Mouse (Mus musculus) embryo, embryonic 10.5 days (tissue): Measurements from ENCODE around the gene Tmod2.

Source experiments
- DNase-seq: peaks from one replicate; pipeline ENCODE4 v3.0.0-alpha.2; 2015; ENCODE audit warnings: low spot score

Tmod2 gene

DNA sequence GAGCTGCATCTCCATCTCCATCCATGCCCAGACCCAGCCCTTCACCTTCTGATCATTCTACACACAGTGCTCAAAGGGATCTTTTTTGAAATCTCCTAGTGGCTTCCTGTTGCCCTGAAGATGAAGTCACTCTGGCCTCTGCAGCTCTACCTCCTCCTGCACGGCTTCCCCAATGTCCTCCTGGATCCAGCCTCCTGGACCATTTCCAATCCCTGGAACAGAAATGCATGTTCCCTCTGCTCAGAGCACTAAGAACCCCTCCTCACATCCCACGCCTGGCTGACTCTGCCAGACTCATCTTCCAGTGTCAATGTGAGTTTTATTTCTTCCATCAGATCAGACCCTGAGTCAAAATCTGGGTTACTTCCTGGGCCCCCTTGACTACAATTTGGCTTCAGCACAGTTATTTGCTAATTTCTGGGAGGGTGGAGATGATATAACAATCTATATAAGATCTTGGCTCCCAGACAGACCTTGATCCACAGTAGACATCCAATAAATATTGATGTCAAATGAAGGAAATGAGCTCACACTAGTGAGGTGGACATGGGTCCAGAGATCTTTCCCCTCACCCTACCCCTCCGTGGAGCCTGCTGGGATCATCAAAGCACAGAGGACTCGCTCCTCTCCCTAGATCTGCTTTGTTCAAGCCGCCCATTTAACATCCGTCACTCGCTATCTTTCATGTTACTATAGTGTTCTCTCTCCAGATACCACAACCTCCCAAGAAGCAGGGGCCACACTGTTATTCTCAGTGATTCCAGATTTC lies 10.8 kb downstream of the Tmod2 start:
- DNase-seq = no peak

DNA sequence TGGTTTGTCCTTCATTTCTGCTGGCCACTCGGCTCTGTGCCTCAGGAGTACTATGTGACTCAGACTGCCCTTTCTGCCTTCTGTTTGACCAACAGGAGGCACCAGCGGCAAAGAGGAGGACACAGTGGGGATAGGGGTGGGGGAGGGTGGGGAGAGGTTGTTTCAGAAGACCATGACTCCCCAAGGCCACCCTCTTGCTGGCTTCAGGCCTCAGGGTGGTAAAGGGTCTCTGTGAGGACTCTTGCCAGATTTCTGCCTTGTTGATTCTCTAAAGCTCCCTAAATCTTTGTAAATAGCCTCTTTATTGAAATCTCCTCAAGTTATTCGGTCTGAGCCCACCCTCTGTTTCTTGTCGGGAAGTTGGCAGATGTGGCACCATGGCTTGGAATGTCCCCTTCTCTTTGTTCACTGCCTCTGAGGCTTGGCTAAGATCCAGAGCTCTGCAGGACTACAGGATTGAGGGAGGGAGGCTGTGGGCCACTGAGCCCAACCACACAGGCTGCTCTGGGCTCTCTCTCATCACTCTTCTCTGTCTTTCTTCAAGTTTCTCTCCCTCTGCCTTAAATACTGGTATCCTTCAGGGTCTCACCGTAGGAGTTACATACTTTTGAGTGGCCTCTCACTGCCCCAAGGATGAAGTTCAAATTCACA lies 11.8 kb downstream of the Tmod2 start:
- no peak for DNase-seq

DNA sequence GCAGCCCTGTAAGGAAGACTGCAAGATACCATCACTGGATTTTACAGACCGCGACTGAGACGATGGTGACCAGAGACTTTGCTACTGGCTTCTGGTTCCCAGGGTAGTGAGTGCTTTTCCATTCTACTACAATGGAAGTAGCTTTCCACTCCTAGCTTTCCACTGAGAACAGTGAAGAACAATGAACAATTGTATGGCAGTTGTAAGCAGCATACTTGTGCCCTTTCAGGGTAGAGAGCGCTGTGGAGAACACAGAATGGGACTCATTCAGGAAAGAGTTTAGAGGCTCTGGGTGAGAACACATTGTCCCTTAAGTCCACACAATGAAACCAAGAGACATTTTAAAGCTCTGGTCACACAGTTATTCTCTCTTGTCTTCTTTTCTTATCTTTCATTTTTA lies 13.5 kb downstream of the Tmod2 start:
- no peak for DNase-seq

DNA sequence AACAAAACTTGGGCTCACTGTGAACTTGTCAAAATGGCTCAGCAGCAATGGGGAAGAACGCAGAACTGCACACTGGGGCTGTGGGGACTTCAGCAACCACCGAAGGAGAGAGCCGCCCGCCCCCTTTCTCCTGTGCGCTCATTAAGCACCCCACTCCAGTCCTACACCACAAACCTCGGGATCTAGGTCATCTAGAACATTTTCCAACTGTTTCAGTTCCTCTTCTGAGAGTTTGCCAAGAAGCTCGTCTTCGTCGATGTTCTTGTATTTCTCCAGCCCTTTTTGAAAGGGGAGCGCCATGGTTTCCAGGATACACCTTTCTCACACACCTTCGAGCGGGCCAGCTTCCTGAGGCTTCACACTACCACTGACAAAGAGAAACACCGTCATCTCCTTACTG lies 14.1 kb downstream of the Tmod2 start:
- no peak for DNase-seq

DNA sequence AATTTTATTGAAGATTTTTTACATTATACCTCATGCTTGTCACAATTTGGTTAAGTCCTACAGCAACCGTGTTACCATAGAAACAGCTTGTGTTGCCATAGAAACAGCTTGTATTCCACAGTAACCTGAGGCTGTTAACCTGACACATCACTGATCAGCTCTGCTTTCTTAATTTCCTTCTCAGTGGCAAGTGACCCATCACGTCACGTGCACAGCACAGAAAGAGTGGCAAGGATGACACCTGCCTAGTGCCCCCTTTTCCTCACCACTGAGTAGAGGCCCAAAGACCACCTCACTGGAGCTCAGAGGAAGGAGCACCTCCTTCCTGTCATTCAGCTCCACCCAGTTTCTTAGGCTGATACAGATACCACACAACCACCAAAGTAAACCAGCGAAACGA lies 17.6 kb downstream of the Tmod2 start:
- no peak for DNase-seq

DNA sequence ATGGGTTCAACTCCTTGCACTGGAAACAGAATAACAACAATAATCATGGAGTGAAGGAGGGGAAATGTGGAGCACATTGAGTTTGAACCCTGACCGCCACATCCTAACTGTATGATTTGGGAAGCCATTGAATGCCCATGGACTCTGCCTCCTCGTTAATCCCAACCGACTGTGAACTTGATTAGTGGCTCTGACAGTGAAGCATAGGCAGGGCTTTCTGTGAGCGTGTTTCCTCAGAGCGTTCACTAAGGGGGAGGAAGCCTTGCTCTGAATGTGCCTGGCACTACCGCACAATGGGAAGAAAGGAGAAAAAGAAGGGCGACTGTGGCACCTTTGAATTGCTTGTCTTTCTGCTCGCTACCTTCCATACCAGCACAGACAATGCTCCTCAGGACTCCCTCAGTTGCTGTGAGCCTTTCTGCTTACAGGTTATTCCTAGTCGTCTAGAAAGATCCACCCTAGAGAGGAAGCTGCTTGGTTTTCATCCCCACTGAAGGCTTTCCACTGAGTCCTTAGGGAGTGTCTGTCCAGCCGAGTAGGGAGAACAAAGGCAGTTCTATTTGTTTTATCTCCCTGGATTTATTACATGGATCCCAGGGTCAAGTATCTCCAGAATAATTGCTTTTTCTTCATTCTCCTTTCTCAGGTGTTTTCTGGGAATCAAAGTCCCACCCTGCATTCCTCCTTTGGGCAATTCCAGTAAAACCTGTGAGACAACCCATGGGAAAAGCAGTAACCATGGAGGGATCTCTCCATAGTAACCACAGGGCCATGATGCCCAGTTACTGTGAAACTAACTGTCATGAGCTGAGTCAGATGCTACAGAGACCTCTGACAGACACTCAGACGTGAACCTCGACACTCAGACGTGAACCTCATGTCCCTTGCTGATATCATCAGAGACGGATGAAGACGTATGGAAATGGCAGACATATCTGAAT lies 21.0 kb downstream of the Tmod2 start:
- no peak for DNase-seq

DNA sequence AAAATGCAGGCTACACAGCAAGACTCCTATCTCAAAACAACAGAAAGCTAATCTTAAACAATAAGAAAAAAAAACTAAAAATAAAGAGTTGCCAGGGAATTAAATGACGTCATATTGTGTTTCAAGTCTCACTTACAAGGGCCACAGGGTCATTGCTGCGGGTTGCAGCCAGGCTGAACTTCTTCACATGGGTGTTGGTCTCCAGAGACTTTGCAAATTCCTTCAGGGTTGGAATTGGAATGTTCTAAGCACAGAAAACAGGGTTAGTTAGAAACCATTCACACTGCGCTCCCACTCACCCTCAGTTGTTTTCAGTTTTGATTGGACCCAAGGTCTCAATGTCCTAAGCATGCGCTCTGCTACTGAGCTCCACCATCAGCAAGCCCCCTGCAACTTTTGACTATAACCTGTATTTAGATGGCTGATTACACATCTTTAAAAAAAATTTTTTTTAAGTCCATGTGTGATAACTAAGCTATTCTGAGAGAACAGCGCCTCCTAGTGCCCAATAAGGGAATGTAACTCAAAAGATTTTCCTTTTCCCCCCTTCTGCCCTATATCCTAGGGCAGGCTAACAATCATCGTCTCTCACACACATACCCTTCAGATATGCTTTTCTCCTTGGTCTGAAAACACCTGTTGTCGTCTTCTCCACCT lies 29.3 kb downstream of the Tmod2 start:
- DNase-seq = peak; percentile 74

DNA sequence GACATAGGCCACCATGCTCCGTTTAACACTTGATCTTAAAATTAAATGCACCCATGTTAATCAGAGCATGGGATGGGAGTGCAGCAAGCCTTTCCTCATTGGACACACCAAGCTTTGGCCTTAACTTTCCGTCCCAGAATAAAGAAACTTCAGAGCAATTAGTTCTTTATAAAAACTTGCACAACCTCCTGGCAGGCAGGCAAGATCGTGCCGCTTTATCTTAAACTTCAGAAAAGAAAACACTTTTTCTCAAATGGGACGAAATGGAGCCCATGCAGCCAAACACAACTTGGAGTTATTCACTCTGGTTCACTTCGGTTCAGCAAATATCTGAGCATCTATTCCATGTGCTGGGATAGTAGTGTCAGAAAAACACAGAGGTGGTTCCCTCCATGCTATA lies 31.8 kb downstream of the Tmod2 start:
- no peak for DNase-seq

DNA sequence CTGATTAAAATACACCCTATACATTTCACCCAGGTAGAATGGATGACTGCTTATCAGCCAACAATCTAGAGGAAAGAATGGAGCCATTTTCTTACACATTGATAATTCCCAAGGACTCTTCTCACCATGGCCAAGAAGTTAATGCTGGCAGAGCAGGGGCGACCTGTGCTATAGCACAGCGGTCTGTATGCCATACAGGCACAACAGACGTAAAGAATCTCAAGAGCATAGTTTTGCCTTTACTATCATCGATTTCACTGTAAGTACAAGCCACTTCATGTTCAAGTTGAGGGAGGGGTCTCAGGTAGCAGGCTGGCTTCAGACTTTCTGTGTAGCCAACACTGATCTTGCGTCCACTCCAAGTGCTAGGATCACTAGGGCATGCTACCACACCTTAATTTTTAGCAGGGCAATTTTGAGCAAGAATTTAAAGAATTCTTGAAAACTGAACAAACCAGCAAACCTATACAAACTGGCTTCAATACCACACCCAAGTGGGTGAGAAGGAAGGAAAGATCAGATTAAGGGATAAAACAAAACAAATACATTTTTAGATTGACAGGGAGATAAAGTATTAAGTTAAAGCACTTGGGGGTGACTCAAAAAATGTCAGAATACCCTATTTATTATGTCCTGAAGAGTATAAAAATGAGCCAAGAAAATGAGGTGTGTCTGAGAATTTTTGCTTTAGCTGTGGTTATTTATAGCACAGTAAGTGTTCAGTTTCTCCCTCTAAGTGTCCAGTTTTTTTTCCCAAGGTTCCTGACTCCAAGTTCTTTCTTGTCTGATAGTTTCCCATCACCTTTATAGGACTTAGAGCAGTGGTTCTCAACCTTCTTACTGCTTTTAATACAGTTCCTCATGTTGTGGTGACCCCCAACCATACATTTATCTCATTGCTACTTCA lies 39.8 kb downstream of the Tmod2 start:
- no peak for DNase-seq

DNA sequence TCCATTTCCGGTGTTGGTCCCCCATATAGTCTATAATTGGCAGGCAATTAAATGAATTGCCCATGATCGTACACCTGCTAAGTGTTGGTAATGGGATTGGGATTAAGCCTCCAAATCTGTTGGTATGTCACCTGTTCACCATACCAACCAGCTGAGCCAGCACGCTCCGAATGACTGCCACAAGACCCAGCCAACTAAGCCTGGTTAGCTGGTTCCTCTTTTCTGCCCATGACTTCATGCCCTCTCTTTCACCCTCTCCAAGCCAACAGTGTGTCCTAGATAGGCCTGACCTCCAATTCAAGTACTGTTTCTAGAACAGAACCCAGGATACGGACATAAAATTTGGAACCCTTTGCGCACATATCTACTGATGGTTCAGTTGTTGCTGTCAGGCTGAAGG lies 42.7 kb downstream of the Tmod2 start:
- no peak for DNase-seq

DNA sequence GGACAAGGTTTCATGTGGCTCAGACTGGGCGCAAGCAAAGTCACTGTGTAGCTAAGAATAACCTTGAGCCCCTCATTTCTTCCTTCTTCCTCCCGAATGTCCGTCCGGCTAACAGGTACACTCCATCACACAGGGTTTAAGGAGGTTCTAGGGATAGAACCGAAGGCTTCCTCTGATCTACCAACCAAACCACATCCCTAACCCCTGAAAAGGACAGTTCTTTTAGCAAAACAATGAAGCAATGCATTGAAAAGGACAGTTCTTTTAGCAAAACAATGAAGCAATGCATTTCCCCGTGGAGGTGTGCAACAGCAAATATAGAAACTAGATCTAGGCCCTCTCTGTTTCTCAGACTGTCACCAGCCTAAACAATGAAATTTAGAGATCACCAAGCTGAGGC lies 46.2 kb downstream of the Tmod2 start:
- no peak for DNase-seq

DNA sequence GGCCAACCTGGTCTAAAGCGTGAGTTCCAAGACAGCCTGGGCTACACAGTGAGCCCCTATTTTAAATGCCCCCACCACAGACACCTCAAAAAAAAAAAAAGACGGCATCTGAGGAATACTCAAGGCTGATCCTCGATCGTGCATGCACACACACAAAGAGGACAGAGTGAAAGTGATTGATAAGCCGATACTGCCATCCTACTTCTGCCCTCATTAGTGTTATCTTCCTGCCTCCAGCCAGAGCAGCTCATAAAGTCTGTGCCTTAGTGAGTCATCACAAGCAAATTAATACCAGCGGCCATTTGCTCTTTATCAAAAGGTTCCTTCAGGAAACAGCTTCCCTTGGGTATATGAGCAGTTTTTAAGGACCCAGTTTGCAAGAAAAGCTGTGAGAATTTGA lies 47.5 kb downstream of the Tmod2 start:
- DNase-seq = no peak

DNA sequence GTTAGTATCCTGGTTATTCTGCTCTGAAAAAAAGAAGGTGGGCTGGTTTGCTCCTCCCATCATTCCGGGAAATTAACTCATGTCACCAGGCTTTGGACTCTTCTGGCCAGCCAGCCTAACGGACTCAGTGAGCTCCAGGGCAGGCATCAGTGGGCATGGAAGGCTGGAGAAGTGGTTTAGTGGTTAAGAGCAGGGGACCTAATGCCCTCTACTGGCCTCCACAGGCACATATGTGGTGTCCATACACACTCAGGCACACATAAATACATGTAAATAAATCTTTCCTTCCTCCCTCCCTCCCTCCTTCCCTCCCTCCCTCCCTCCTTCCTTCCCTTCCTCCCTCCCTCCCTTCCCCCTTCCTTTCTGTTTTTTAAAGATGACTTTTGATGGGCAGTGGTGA lies 47.9 kb downstream of the Tmod2 start:
- DNase-seq = no peak

DNA sequence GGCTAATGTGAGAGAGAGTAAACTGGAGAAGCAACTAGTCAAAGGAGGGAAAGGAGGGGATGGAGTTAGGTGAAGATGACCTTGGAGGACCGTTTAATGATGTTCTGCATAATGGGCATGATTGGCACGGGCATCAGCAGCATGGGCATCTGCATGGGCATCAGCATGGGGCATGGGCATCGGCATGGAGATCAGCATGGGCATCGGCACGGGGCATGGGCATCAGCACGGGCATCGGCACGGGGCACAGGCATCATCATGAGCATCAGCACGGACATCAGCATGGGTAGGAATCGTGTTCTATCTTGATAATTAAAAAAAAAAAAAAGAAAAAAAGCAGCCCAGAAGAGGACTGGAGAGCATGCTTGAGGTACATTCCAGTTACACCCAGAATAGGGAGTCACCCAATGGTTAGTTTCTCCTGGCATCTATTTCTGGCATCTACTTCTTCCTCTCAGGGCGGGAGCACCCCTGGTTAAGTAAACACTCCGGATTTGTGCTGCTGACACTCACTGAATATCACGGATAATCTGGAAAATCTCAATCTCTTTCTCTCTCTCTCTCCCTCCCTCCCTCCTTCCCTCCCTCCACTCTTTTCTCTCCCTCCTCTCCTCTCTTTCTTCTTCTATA lies 50.0 kb downstream of the Tmod2 start:
- no peak for DNase-seq

DNA sequence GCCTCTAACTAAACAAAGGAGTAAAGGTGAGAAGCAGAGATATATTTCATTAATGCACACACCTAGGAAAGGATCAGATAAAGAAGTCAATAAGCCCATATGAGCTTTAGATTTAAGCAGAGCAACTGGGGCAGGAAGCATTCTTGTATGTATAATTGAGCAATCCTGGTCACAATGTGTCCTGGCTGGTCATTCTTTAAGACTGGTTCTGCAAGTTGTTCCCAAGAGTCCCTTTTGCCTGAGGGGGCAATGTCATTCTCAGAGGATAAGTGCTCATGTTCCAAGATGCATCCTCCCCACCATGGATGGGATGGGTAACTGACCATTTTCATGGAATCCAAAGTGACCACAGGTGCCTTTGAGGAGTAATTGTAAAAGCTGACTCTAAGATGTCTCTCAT lies 50.8 kb downstream of the Tmod2 start:
- no peak for DNase-seq

DNA sequence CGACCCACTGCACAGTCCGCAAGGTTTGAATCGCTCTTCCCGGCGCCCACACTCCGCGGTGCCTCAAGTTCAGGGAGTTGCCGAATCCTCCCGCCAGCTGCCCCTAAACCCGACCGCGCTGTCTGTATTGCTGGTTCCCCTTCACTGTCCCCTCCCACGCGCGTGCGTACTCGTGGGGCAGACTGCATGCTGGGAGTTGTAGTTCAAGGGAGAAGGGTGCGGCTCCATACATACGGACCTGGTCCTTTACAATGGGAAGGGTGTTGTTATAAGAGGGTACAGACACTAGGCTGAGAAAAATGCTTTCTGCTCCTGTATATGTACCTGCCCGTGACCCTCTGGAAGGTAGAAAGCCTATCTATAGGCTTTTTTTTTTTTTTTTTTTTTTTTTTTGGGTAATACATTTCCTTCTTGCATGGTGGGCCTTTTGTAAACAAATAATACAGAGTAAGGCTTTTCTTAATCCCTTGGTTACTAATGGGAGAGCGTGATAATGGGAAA lies 51.6 kb downstream of the Tmod2 start, which contains the start of gene Tmod3:
TSS of gene Tmod3 (minus strand) at position 146 of the 501 bp plus-strand sequence.
- peak; percentile 96 for DNase-seq

DNA sequence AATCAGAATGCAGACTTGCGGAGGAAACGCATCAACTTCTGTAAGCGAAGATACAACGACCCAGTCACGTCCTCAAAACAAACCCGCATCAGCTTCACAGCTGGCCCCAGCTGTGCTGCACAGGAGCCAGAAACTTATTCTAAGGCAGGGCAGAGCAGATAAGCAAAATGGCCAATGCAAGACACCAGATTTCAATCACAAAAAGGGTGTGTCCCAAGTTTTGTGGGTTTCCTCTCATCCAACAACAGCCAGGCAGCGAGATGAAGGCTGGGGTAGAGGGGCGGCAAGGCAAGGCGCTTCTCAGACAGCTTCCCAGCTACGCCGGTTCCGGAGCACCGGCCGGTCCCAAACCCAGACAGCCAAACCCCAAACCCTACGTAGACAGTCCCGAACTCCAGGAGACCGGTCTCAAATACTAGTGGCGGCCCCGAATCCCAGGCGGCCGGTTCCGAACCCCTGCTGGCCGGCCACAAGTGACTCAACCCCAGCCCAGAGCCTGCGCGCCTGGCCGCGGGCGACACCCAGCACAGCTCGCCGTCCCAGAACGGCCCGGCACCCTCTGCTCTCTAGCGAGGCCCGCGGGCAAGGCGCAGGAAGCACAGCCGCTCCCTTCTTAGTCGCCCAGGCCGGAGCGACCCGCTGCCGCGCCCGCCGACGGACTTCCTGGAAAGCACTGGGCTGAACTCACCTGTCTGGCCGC lies 52.2 kb downstream of the Tmod2 start:
- DNase-seq = peak; percentile 41

DNA sequence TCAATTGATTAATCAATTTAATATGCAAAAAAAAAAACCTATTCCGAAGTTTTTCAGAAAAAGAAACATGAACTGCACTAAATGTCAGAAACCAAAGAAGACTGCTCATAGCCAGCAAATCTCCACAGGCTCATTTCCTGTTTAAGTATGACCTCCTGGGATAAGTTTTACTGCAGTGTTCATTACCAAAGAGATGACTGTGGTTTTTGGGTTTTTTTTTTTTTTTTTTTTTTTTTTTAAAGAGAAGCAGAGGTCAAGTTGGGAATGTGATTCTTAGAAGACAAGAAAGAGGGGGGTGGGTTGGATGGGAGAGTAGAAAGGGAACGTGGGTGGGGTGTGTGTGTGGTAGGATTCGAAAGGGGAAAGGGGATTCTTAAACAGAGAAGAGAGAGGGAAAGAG lies 52.8 kb downstream of the Tmod2 start:
- no peak for DNase-seq

DNA sequence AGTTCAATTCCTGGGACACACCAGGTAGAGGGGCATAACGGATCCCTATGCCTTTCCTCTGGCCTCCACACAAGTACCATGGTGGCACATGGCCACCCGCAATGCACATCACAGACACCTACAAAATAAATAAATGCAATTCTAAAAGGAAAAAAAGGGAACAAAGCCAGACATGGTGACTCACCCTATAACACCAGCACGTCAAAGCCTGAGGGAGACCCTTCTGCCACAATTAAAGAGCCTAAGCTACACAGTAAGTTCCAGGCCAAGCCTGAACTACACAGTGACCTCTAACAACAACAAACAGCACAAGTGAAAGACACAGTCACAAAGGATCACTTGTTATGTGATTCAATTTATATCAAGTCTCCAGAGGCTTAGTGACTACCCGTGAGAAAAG lies 57.4 kb downstream of the Tmod2 start:
- DNase-seq = no peak

DNA sequence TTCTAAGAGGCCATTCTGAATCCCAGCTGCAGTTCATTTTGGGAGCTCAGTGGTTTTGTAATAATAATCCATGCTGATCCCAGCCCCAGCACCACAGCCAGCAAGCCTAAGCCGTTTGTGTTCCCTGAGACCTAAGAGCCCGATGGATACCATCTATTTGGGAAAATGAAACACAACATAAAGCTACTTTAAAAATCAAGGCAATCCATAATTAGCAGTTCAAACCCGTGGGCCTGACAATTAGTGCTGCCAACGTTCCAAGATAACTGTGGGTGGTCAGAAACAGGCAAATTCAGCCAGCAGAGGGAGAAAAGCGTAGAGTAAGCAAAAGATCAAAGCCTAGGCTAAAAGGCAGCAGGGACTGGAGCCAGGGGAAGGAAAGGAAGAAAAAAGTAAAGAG lies 59.8 kb downstream of the Tmod2 start:
- no peak for DNase-seq
